Mouse (Mus musculus): ENCODE data around the gene B3gntl1. TPM values are rescaled to one million over a fixed set of nuclear protein-coding genes. Genes with fewer than 3 reads are reported as not detected.
"Not testable (repeated sequence)": the region's sequence is repeated elsewhere in the genome, so short reads cannot be mapped to it uniquely, and the experiment has no call there.

Gene B3gntl1
- total RNA-seq, 1 experiment from 2014 or later = 9.2 TPM

- no peak for ATAC-seq (replicated peaks; ENCODE audit: insufficient number of reproducible peaks, low FRiP score, low TSS enrichment, poor library complexity, severe bottlenecking)
These were observed 15.1 kb upstream of the B3gntl1 start for GRCm38 (mm10) chr11:121688024-121688423.

- ATAC-seq (replicated peaks; ENCODE audit: insufficient number of reproducible peaks, low FRiP score, low TSS enrichment, poor library complexity, severe bottlenecking) = no peak
These were observed 13.7 kb upstream of the B3gntl1 start for GRCm38 (mm10) chr11:121686674-121687073.

GRCm38 (mm10) chr11:121686091-121686490, 13.1 kb upstream of the B3gntl1 start:
- ATAC-seq (replicated peaks; ENCODE audit: insufficient number of reproducible peaks, low FRiP score, low TSS enrichment, poor library complexity, severe bottlenecking) = no peak

- no peak for ATAC-seq (replicated peaks; ENCODE audit: insufficient number of reproducible peaks, low FRiP score, low TSS enrichment, poor library complexity, severe bottlenecking)
These were observed 12.6 kb upstream of the B3gntl1 start for GRCm38 (mm10) chr11:121685491-121686001.

GRCm38 (mm10) chr11:121683243-121683642, 10.3 kb upstream of the B3gntl1 start:
- ATAC-seq (replicated peaks; ENCODE audit: insufficient number of reproducible peaks, low FRiP score, low TSS enrichment, poor library complexity, severe bottlenecking) = no peak

- ATAC-seq (replicated peaks; ENCODE audit: insufficient number of reproducible peaks, low FRiP score, low TSS enrichment, poor library complexity, severe bottlenecking) = peak; percentile 93
These were observed 7.8 kb upstream of the B3gntl1 start for GRCm38 (mm10) chr11:121680750-121681149.

GRCm38 (mm10) chr11:121679581-121679980, 6.6 kb upstream of the B3gntl1 start:
- no peak for ATAC-seq (replicated peaks; ENCODE audit: insufficient number of reproducible peaks, low FRiP score, low TSS enrichment, poor library complexity, severe bottlenecking)

GRCm38 (mm10) chr11:121676836-121677235, 3.9 kb upstream of the B3gntl1 start:
- ATAC-seq (replicated peaks; ENCODE audit: insufficient number of reproducible peaks, low FRiP score, low TSS enrichment, poor library complexity, severe bottlenecking) = no peak

GRCm38 (mm10) chr11:121673629-121674028, 676 bp upstream of the B3gntl1 start:
- ATAC-seq (replicated peaks; ENCODE audit: insufficient number of reproducible peaks, low FRiP score, low TSS enrichment, poor library complexity, severe bottlenecking) = no peak

- ATAC-seq (replicated peaks; ENCODE audit: insufficient number of reproducible peaks, low FRiP score, low TSS enrichment, poor library complexity, severe bottlenecking) = no peak
These were observed 502 bp downstream of the B3gntl1 start for GRCm38 (mm10) chr11:121672312-121672989.

- ATAC-seq (replicated peaks; ENCODE audit: insufficient number of reproducible peaks, low FRiP score, low TSS enrichment, poor library complexity, severe bottlenecking) = no peak
These were observed 2.0 kb downstream of the B3gntl1 start for GRCm38 (mm10) chr11:121670926-121671325.

- ATAC-seq (replicated peaks; ENCODE audit: insufficient number of reproducible peaks, low FRiP score, low TSS enrichment, poor library complexity, severe bottlenecking) = no peak
These were observed 4.2 kb downstream of the B3gntl1 start for GRCm38 (mm10) chr11:121668776-121669175.

- no peak for ATAC-seq (replicated peaks; ENCODE audit: insufficient number of reproducible peaks, low FRiP score, low TSS enrichment, poor library complexity, severe bottlenecking)
These were observed 5.4 kb downstream of the B3gntl1 start for GRCm38 (mm10) chr11:121667541-121667940.

GRCm38 (mm10) chr11:121661116-121661515, 11.8 kb downstream of the B3gntl1 start:
- no peak for ATAC-seq (replicated peaks; ENCODE audit: insufficient number of reproducible peaks, low FRiP score, low TSS enrichment, poor library complexity, severe bottlenecking)

- not testable (repeated sequence) for ATAC-seq (replicated peaks; ENCODE audit: insufficient number of reproducible peaks, low FRiP score, low TSS enrichment, poor library complexity, severe bottlenecking)
These were observed 12.3 kb downstream of the B3gntl1 start for GRCm38 (mm10) chr11:121660604-121661003.

- no peak for ATAC-seq (replicated peaks; ENCODE audit: insufficient number of reproducible peaks, low FRiP score, low TSS enrichment, poor library complexity, severe bottlenecking)
These were observed 14.8 kb downstream of the B3gntl1 start for GRCm38 (mm10) chr11:121658151-121658550.

GRCm38 (mm10) chr11:121655807-121656511, 17.0 kb downstream of the B3gntl1 start:
- ATAC-seq (replicated peaks; ENCODE audit: insufficient number of reproducible peaks, low FRiP score, low TSS enrichment, poor library complexity, severe bottlenecking) = no peak

GRCm38 (mm10) chr11:121655166-121655806, 17.7 kb downstream of the B3gntl1 start:
- no peak for ATAC-seq (replicated peaks; ENCODE audit: insufficient number of reproducible peaks, low FRiP score, low TSS enrichment, poor library complexity, severe bottlenecking)

- ATAC-seq (replicated peaks; ENCODE audit: insufficient number of reproducible peaks, low FRiP score, low TSS enrichment, poor library complexity, severe bottlenecking) = no peak
These were observed 18.5 kb downstream of the B3gntl1 start for GRCm38 (mm10) chr11:121654406-121654945.
